Mouse (Mus musculus) embryo, embryonic 11 days (tissue): ENCODE data around the gene Cops3.
"Not testable (repeated sequence)": the region's sequence is repeated elsewhere in the genome, so short reads cannot be mapped to it uniquely, and the experiment has no call there.

Source experiments
- DNase-seq: peaks from one replicate; pipeline ENCODE4 v3.0.0-alpha.2; 2015

Cops3 gene

DNA sequence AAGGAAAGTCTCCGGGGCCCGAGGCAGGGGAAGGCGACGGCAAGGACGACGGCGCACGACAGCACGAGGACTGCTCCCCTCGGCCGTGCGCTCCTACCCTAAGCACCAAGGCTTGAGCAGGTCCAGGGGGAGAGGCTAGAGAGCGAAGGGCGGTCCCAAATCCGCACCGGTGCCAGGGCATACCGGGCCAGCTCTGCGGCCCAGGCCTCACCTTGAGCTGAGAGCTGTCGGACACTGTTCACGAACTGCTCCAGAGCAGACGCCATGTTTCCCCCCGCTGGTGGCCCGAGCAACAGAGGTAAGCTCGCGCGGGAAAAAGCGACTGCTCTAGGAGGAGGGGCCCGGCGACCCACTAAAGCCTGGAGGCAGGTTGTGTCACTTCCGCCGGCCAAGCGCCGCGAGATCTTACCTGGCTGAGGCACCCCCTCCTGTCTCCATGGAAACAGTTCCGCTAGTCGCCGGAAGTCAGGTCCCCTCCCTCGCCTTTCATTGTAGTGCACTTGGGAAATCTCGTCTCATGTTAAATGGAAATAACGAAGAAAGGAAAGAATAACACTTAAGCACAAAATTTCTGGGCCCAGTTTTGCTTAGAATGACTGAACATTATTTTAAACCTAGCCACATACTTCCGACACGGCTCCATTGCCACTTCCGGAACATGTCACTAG lies at the start of gene Cops3:
Gene Cops3 (minus strand): TSS at position 380 of the 668 bp plus-strand sequence.
- DNase-seq = peak; percentile 99

DNA sequence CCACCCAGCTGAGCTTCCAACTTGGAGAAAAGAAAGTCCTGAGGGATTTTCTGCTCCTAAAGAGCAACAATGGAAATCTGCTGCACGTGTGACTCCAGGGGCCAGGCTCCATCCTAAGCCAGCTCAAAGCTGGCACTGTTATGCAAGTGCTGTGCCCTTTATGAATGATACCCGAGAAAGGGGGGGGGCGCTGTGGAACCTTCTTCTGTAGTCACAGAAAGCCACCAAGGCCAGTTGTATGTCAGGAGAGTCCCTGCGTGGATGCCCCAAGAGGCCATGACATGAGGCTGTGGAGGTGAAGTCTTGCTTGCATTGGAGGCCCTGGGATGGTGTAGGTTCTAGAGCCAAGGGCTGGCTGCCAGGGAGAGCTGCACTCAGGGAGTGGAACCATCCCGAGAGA lies 48.5 kb upstream of the Cops3 start:
- DNase-seq = no peak

- no peak for DNase-seq
Observed at GRCm38 (mm10) chr11:59886952-59887351, 47.3 kb upstream of the Cops3 start.

- peak; percentile 46 for DNase-seq
Observed at GRCm38 (mm10) chr11:59885217-59885986, 45.8 kb upstream of the Cops3 start.

- DNase-seq = peak; percentile 88
Observed at GRCm38 (mm10) chr11:59880031-59880430, 40.4 kb upstream of the Cops3 start.

DNA sequence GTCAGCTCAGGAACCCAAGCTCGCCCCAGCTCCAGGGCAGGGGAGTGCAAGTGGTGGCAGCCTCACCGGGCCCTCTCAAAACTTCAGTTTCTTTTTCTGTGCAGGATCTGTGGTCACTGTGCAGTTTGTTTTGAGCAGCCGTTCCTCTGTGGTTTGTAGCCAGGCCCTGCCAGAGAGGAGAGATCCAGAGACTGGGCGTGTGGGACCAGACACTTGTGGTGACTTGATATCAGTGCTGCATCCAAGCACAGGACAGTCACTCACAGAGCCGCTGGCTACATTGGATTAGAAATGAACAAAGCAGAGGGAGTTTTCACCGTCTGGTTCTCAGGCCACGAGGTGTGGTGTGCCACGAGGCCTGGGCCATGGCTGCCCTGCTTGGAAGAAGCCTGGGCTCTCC lies 32.5 kb upstream of the Cops3 start:
- DNase-seq = no peak

GRCm38 (mm10) chr11:59864316-59864715 lies 24.7 kb upstream of the Cops3 start:
- DNase-seq = no peak

DNA sequence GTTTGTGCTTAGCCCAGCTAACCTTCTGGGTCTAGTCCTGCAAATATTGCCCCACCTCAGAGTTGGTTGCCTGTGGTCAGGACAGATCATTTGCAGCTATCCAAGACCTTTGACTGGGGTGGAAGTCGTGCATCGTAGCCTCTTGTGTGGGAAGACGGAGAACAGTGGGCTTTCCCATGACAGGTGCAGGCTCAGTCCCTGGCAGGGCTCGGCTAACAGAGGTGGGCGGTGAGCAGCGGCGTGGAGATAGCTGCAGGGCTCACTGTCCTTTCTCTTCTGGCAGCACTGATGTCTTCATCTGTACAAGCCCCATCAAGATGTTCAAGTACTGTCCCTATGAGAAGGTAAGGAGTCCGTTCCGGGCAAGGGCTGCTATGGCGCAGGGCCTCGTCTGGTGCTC lies 20.8 kb upstream of the Cops3 start:
- no peak for DNase-seq

GRCm38 (mm10) chr11:59852865-59853264 lies 13.2 kb upstream of the Cops3 start:
- no peak for DNase-seq

GRCm38 (mm10) chr11:59847891-59848884 lies 8.6 kb upstream of the Cops3 start:
- DNase-seq = peak; percentile 88

DNA sequence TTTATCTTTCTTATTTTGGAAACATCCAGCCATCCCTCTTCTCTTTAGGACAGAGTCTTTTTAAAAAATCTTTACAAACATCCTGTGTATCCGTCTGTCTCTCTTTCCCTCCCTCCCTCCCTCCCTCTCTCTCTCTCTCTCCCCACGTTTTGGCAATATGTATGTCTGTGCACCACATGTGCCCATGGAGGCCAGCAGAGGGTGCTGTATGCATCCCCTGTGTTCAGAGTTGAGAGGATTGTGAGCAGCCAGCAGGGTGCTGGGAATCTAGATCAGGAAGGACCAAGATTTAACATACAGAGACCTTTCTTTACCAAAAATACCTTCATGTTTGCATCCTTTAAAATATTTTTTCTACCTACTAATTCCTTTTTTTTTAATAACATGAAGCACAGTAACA lies 7.5 kb upstream of the Cops3 start:
- DNase-seq = peak; percentile 70

DNA sequence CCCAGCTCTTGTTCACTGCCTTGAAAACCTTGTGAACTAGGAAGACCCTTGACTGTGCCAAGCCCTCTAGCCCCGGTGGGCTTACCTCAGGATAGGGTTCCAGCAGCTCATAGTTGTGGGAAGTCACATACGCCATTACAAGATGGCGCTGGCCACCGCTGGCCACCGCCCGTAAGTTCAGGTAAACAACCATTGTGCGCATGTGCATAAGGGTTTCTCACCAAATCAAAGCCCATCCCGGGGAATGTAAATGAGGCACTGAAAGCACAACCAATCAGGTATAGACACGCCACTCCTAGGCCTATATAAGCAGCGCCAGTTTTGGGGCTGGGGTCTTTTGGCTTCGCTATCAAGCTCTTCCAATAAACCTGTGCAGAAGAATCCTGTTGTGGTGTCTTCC lies 6.7 kb upstream of the Cops3 start:
- DNase-seq = no peak

- DNase-seq = peak; percentile 96
Observed at GRCm38 (mm10) chr11:59839008-59839458, 605 bp downstream of the Cops3 start, which contains the start of gene Nt5m. Gene Nt5m (plus strand): TSS chr11:59839447.

- no peak for DNase-seq
Observed at GRCm38 (mm10) chr11:59838426-59838825, 1.2 kb downstream of the Cops3 start.

GRCm38 (mm10) chr11:59837789-59838188 lies 1.8 kb downstream of the Cops3 start:
- DNase-seq = not testable (repeated sequence)

- DNase-seq = no peak
Observed at GRCm38 (mm10) chr11:59821625-59822024, 18.0 kb downstream of the Cops3 start.

DNA sequence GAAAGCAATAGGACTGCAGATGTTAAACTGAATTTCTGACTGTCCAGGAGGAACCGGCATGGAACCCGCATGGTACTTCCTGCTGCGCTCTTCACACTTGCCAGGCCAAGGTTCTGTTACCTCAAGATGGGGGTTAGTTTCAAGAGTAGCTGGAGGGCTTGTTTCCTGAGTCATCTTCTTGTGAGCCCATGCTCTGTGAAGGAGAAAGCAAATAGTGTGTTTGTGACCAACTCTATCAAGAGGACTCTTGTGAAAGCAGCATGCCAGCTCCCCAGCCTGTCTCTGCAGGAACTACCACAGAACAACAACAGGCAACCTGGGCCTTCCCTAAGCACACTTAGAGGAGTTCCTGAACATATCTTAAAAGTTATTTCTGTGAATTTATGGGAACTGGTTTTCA lies 21.7 kb downstream of the Cops3 start:
- no peak for DNase-seq

GRCm38 (mm10) chr11:59815482-59816065 lies 24.1 kb downstream of the Cops3 start:
- no peak for DNase-seq

- no peak for DNase-seq
Observed at GRCm38 (mm10) chr11:59814936-59815335, 24.7 kb downstream of the Cops3 start.

DNA sequence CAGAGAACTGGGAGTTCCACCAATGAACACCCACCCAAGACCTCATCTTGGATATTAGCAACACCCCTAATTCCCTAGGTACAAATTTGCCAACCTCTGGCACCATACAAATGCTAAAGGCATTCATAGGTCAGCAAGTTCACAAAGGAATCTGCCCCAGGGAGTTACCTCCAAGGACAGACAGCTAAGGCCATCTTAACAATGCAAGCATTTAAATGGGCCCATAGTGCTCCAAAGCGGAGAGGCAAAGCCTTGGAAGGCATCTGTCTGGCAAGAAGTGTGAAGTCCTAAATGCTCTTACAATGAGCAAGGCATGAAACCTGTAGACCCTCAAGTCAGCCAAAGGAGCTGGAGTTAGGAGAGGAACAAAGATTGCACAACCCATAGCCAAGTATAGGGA lies 25.3 kb downstream of the Cops3 start:
- no peak for DNase-seq

- DNase-seq = no peak
Observed at GRCm38 (mm10) chr11:59813276-59813675, 26.4 kb downstream of the Cops3 start.

DNA sequence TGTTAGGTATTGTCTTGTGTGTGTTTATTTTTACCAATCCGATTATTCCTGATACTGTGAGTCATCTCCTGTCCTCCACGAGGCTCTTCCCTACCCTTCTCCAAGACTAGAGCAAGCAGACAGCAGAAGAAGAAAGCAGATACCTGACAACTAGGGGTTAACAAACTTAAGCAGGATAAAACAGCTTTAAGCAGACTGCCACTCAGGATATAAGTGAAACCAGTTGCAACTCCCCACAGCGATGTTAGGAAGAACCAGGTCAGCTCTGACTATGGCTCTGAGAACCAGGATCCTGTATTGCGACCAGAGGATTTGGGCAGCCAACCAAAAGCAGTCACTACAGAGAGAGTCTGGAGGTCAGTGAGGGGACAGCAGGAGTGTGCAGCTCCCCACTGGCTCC lies 28.4 kb downstream of the Cops3 start:
- no peak for DNase-seq
